Mouse (Mus musculus) kidney, embryonic 16.5 days (tissue): ENCODE results near the gene Fbxo5. TPM values are rescaled to one million over a fixed set of nuclear protein-coding genes. Genes with fewer than 3 reads are reported as not detected.

Experiments used
- ATAC-seq: fragments of 200-750 bp; cut with Nextera tagmentation; 2 replicates; pipeline ENCODE4 v1.8.0; 2017; ENCODE audit warnings: moderate TSS enrichment; ENCODE audit not compliant: low FRiP score, low TSS enrichment
- H3K27ac ChIP-seq: fragments of 300-500 bp; sonication (generic); 2 replicates; pipeline ENCODE4 v1.5.1; 2014; ENCODE audit warnings: low read length
- H3K27me3 ChIP-seq: fragments of 300-500 bp; sonication (generic); 2 replicates; pipeline ENCODE4 v1.6.1; 2014; ENCODE audit warnings: low read length, control low read depth, mixed read lengths; ENCODE audit not compliant: insufficient read depth
- H3K36me3 ChIP-seq: fragments of 300-500 bp; sonication (generic); 2 replicates; pipeline ENCODE4 v1.6.1; 2014; ENCODE audit warnings: low read length, control low read depth, mixed read lengths; ENCODE audit not compliant: insufficient read depth
- H3K4me1 ChIP-seq: fragments of 300-500 bp; sonication (generic); 2 replicates; pipeline ENCODE4 v1.6.1; 2014; ENCODE audit warnings: low read length, control low read depth, mixed read lengths; ENCODE audit not compliant: insufficient read depth
- H3K4me2 ChIP-seq: fragments of 300-500 bp; sonication (generic); replicated peaks from 2 replicates; pipeline ENCODE4 v1.6.1; 2014; ENCODE audit warnings: low read depth, low read length
- H3K4me3 ChIP-seq: fragments of 300-500 bp; sonication (generic); 2 replicates; pipeline ENCODE4 v1.5.1; 2014; ENCODE audit warnings: mild to moderate bottlenecking, low read length
- H3K9ac ChIP-seq: fragments of 300-500 bp; sonication (generic); replicated peaks from 2 replicates; pipeline ENCODE4 v1.6.1; 2014; ENCODE audit warnings: low read length
- H3K9me3 ChIP-seq: fragments of 300-500 bp; sonication (generic); 2 replicates; pipeline ENCODE4 v1.6.1; 2016; ENCODE audit warnings: low read length, control low read depth
- WGBS: fragments of 180-500 bp; shearing (Covaris S2); extraction: QIAGEN DNeasy Blood & Tissue Kit; methylation state at CpG from one replicate; pipeline ENCODE4 v1.1.7; 2014; 5-methylcytosine and 5-hydroxymethylcytosine counted together
- polyA plus RNA-seq: library from polyadenylated mRNA; unstranded; fragments of >200 nt; fragmentation: Nextera tagmentation; extraction: Ambion mirVana; gene quantifications from 2 replicates; pipeline ENCODE4 v1.2.1, GENCODE M21; 2015

Gene Fbxo5
- polyA plus RNA-seq, 1 experiment from 2014 or later, result 73.7 TPM

DNA sequence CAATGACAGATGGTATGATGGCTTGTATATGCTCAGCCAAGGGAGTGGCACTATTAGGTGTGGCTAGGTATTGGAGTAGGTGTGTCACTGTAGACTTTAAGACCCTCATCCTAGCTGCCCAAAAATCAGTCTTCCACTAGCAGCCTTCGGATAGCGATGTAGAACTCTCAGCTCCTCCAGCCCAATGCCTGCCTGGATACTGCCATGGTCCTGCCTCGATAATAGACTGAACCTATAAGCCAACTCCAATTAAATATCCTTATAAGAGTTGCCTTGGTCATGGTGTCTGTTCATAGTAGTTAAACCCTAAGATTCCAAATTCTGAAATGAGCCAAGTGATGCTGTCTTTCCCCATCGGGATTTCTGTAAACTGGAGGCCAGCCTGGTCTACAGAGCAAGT, 7.3 kb downstream of the Fbxo5 start:
- Histone ChIP-seq H3K9me3 (no peaks in the 10 kb centered on the region), H3K4me3 (no peak overlapping the region), H3K4me1 (peaks cover 12% of the 10 kb centered on the region), H3K27me3 (no peaks in the 10 kb centered on the region), H3K4me2 (no peak overlapping the region), H3K27ac (no peak overlapping the region), H3K9ac (no peak overlapping the region), H3K36me3 (peaks cover 40% of the 10 kb centered on the region)
- 85% methylated on average over 4 of the region's 4 CpGs for WGBS
- ATAC-seq, result no peak

DNA sequence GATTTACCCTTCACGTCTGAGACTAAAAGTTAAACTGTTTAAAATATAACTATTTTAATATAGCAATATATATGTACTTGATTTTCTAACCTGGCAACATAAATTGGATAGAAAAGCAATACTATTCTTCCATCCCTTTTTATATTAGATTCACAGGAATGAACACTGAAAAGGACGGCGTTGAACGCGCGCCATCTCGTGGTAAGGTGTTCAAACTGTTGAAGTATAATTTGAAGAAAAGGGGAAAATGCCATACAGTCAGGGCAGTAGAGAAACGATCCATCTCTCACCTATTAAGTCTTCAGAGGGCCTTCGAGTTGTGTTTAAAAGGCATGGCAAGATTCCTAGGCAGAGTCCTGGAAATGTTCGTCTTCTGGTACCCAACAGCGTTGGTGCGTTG, 14.7 kb downstream of the Fbxo5 start:
- 23% methylated on average over 12 of the region's 12 CpGs for WGBS
- Histone ChIP-seq H3K9ac (no peak overlapping the region), H3K4me1 (no peaks in the 10 kb centered on the region), H3K4me2 (no peak overlapping the region), H3K36me3 (no peaks in the 10 kb centered on the region), H3K27ac (no peak overlapping the region), H3K27me3 (no peaks in the 10 kb centered on the region), H3K4me3 (no peak overlapping the region), H3K9me3 (no peaks in the 10 kb centered on the region)
- ATAC-seq, result no peak

- WGBS, result 24% methylated on average over 4 of the region's 4 CpGs
- ATAC-seq, result no peak
- no peak overlapping the region for H3K4me2 ChIP-seq
These were observed 18.5 kb downstream of the Fbxo5 start for GRCm38 (mm10) chr10:5786923-5787322.

More at GRCm38 (mm10) chr10:5786923-5787322, 18.5 kb downstream of the Fbxo5 start:
- Histone ChIP-seq H3K4me3 (no peak overlapping the region), H3K27ac (no peak overlapping the region), H3K9ac (no peak overlapping the region), H3K4me1 (no peaks in the 10 kb centered on the region), H3K27me3 (no peaks in the 10 kb centered on the region), H3K36me3 (no peaks in the 10 kb centered on the region), H3K9me3 (no peaks in the 10 kb centered on the region)

Other genes with a start within 250 kb of the Fbxo5 start
- 10.5 and 11.1 TPM in 2 replicates for gene Myct1, start 211.8 kb downstream of the Fbxo5 start, polyA plus RNA-seq
- 1.9 and 3.9 TPM in 2 replicates for gene Vip, start 166.4 kb downstream of the Fbxo5 start, polyA plus RNA-seq
- gene Mtrf1l, start 18.3 kb upstream of the Fbxo5 start, polyA plus RNA-seq, result 13.5 and 14.2 TPM in 2 replicates
- gene Rgs17, start 116.8 kb upstream of the Fbxo5 start, polyA plus RNA-seq, result 1.0 and 1.3 TPM in 2 replicates